Mouse (Mus musculus) cerebellum, adult 18-20 months (tissue): ENCODE measurements at regions not wholly inside any gene's neighbourhood (a gene's known extent, or its start where the extent isn't known, plus 50 kb on each side); places are given as distances from the start of the nearest gene placed in this dataset.

Experiments
- DNase-seq, 2 experiments: peaks; one replicate each; pipeline ENCODE4 v3.0.0; 2021

DNA sequence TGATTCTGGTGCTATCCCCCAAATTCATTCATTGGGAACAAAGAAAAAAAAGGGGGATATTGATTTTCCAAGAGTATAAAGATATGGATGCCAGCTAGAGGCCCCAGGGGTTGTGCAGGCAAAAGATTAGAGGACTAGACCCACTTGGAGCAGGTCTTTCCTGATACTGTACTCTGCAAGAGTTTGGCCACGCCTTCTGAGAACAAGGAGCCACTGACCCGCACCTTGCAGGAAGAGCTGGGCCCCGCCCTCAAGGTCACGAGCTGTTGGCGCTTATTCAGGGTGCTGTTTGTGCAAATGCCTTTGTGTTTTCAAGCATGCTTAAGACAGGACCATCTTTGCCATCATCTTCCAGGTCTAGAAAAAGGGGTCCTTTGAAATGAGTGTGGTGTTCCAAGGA is 54.5 kb upstream of the Slc7a1 start:
- peak; percentile 15 to 19 for DNase-seq

DNA sequence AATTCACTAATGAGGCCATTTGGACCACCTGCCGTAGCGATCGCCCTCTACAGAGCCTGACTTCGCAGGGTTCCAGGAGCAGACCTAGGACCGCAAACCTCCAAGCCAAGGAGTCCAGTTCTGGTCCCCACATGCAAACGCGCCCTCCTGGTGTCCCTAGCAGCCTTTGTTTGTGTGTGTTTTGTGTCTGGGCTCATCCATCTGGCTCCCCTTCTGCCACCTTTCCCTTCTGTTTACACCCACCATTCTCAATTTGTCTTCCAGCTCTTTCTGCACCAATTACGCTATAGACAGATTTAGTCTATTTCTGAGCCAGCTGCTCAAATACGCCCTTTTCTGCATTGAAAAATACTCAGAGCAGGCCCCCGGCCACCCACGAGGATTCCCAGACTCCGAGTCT is 54.1 kb upstream of the Slc7a1 start:
- peak; percentile 68 to 70 for DNase-seq

DNA sequence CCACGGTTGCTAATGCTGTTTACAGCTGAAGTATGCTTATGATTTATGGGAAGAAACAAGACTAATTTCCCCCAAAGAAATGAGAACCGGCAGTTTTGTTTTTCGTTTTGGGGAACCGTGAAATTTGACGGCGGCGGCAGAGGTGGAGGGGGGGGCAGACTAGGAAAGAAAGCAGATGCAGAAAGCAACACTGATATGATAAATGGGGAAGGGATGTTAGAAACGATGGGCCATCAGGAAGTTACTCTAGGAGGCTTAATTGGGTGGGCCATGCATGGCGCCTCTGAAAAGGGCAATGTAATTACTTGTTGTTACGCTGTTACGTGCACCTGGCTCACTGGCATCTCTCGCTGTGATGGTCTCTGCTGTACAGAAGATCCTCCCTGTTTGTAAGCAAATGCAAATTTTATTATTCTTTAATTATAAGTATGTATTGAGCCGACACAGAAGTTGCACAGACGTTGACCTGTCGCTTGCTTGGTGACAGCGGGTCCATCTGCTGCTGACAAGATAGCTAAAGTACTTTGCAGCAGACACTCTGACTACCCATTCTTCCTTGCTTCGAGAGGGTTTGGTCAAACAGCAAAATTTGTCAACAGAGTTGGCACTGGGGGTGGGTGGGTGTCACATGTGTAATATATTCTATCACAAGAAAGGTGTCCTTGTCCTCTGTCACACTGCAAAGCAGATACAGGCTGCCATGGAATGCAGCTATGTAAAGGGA is 53.4 kb upstream of the Slc7a1 start:
- DNase-seq: peak in 1 of 2 experiments; percentile 31

DNA sequence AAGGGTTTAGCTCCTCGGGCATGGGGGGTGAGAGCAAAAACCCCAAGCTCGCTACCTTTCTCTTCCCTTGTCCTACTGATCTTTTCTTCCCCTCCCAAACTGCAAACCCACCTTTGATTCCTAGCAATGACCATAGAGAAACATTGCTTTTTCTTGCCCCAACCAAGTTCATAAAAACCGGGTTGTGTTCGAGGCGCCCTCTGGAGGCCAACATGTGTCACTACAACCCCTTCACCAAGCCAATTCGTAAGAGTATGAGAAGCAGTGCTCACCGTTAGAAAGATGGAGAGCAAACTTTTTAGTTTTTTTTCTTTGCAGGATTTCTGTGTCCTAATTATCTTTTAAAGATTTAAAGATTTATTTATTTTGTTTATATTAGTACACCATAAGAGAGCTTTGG is 52.1 kb upstream of the Slc7a1 start:
- DNase-seq: peak; percentile 58 to 77

DNA sequence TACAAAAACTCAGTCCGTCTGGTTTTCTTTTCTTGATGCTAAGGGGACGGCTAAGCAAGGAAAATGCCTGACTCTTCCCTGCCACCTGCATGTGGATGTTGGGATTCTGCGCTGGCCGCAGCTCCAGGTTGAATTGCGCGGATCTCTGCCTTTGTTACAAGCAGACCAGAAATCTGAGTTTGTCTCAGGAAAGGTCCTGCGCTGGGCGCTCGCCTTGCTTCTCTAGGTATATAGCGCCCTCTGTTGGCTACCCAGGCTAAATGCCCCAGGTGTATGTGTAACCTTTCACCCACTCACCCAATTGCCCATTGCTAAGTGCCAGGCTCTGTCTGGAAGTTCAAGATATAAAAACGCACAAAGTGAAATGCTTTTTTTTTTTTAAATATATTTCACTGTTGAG is 51.2 kb upstream of the Slc7a1 start:
- peak; percentile 43 to 47 for DNase-seq
